Mouse (Mus musculus) layer of hippocampus, postnatal 10 days (tissue): ENCODE measurements around the gene March9. TPM values are rescaled to one million over a fixed set of nuclear protein-coding genes. Genes with fewer than 3 reads are reported as not detected.
"Not testable (repeated sequence)": the region's sequence is repeated elsewhere in the genome, so short reads cannot be mapped to it uniquely, and the experiment has no call there.

Experiments used
- DNase-seq, 2 experiments: peaks; one replicate each; pipeline ENCODE4 v3.0.0; 2021; ENCODE audit warnings: low spot score in 2 of 2
- total RNA-seq, 2 experiments: library from RNA; stranded (reverse); gene quantifications; 2 replicates each; pipeline ENCODE4 v1.2.3; 2021

March9 gene
- total RNA-seq, 2 experiments from 2014 or later: 48.6 to 48.9 TPM

GRCm38 (mm10) chr10:127080901-127081780 lies 21.2 kb upstream of the March9 start:
- DNase-seq: peak in 1 of 2 experiments; percentile 65

GRCm38 (mm10) chr10:127079665-127080391 lies 19.8 kb upstream of the March9 start:
- DNase-seq: peak in 1 of 2 experiments; percentile 71

GRCm38 (mm10) chr10:127078677-127079575 lies 18.9 kb upstream of the March9 start:
- peak; percentile 80 to 82 for DNase-seq

- no peak for DNase-seq
Observed at GRCm38 (mm10) chr10:127078001-127078676, 18.2 kb upstream of the March9 start.

GRCm38 (mm10) chr10:127077515-127077914 lies 17.5 kb upstream of the March9 start:
- no peak for DNase-seq

- no peak for DNase-seq
Observed at GRCm38 (mm10) chr10:127076082-127076481, 16.1 kb upstream of the March9 start.

- no peak for DNase-seq
Observed at GRCm38 (mm10) chr10:127075651-127076050, 15.7 kb upstream of the March9 start.

GRCm38 (mm10) chr10:127075080-127075479 lies 15.1 kb upstream of the March9 start, which contains the start of gene Agap2:
Gene Agap2, plus strand, starts transcription at chr10:127075284.
- no peak for DNase-seq

- DNase-seq: no peak
Observed at GRCm38 (mm10) chr10:127073981-127074380, 14.0 kb upstream of the March9 start.

- DNase-seq: not testable (repeated sequence)
Observed at GRCm38 (mm10) chr10:127072969-127073368, 13.0 kb upstream of the March9 start.

GRCm38 (mm10) chr10:127072270-127072669 lies 12.3 kb upstream of the March9 start:
- not testable (repeated sequence) for DNase-seq

- no peak for DNase-seq
Observed at GRCm38 (mm10) chr10:127071203-127071602, 11.2 kb upstream of the March9 start.

GRCm38 (mm10) chr10:127070190-127071121 lies 10.5 kb upstream of the March9 start, which contains the start of gene Tspan31:
Gene Tspan31, minus strand, starts transcription at chr10:127070264.
- DNase-seq: peak; percentile 84 to 90

- no peak for DNase-seq
Observed at GRCm38 (mm10) chr10:127069281-127070189, 9.6 kb upstream of the March9 start.

- DNase-seq: no peak
Observed at GRCm38 (mm10) chr10:127068360-127069038, 8.5 kb upstream of the March9 start.

- DNase-seq: no peak
Observed at GRCm38 (mm10) chr10:127066519-127067018, 6.6 kb upstream of the March9 start.

- no peak for DNase-seq
Observed at GRCm38 (mm10) chr10:127065981-127066380, 6.0 kb upstream of the March9 start.
